Mouse (Mus musculus) lung, postnatal 14 days (tissue): Measurements from ENCODE around the gene Spindoc.

Source experiments
- DNase-seq: peaks from one replicate; pipeline ENCODE4 v3.0.0; 2021

Gene Spindoc

DNA sequence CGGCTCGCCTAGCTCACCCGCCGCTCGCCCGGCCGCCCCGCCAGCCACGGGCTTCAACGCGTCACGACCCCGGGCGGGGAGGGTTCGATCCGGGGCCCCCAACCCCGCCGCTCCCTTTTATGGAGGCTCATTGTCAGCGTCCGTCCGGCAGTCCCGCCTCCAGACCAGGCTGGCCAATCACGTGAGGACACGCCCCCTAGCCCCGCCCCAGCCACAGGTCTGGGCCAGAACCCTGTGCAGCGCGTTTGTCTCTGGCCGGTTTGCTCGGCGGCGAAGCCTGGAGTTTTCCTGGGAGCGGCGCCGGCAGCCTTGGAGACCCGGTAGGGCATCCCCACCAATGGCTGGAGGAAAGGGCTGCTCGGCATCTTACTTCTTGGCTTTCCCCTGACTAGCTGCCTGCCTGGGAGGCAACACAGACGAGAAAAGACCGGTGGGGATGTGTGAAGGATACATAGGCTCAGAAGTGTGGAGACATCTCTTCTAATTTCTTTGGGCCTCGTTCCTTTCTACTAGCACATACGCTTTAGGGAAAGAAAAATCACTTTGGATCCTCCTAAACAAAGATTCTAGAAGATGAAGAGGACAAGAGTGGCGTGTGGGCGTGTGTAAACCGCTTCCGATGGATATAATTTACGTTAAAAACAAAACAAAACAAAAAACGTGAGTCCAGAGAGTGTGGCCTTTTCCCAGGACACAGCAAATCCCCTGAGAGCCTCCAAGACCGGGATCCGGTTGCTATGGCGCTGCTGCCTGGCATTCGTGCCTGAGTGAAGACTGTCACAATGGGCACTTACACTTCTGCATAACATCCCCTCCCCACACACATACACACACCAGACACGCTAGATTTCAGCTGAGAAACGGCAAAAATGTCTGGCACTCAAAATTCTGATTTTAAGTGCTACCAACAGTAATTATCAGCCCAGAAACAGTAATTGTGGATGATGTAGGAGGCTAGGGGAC, at the start of gene Spindoc:
Gene Spindoc, minus strand, starts transcription at position 92 of the 963 bp plus-strand sequence.
- DNase-seq = peak; percentile 99

DNA sequence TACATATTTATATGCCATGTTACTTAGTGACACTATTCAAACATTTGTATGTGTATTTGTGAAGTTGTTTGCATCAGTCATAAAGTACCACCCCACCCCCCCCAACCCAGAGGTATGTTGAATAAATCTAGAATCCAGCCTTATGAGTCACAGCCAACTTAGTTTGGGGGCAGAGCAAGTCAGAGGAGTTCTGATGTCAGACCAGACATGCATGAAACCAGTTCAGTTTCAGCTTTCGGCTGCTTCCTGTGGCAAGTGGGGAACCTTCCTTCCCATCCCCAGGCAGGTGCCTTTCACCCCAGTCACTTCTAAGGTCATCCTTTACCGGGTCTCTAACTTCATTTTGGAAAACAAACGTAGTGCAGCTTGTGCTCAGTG, 42.6 kb upstream of the Spindoc start:
- no peak for DNase-seq

DNA sequence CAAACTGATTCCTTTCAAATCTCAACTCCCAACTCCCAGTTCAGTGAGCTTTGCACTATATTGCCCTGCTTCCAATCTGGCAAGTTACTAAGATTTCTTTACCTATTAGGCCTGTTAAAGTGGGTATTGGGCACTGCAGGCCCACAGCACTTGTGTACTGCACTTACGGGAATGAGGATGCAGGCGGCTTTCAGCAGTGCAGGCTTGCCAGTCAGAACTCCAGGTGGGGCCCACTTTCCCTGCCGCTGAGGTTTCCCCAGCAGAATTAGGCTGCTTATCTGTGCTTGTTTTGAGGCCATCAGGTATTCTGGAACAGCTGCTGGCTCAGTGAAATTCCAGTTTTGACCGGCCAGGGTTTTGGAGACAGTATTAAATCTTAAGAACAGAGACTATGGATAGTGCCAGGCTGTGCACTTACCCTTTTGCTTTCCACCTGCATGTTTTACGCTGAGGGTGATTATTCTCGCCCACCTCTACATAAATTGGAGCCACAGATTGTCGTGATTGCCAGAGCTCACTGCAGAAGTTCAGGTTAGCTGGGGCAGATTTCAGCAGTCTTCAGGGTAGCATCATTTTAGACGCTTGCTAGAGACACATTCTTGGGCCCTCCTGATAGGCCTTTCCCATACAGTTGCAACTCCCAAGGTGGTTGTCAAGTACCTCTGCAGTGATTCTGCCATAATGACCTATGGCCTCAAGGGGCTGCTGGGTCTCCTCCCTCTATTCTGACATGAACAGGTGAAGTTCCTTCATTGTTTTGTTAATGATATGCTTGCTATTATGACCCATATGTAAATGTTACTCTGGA, 42.0 kb upstream of the Spindoc start:
- no peak for DNase-seq

DNA sequence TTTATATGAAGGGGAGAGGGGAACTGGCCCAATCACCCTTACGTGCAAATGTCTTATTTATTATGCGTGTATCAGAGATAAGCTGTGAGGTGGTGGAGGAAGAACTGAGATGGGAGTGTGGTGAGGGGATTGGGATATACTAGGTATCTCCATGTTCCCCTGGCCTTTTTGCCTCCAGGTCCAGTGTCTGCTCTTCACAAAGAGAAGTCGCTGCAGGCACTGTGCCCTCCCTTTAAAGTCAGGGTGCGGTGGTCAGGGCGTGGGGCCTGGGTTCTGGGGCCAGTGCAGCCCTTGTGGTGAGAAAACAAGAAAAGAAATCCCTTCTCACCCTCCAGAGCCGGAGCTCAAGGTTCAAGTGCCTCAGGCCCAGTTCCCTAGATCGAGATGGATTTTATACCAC, 41.3 kb upstream of the Spindoc start:
- DNase-seq = no peak

- no peak for DNase-seq
These were observed 40.8 kb upstream of the Spindoc start for GRCm38 (mm10) chr19:7423656-7424030.

GRCm38 (mm10) chr19:7423028-7423655, 40.3 kb upstream of the Spindoc start:
- peak; percentile 88 for DNase-seq

DNA sequence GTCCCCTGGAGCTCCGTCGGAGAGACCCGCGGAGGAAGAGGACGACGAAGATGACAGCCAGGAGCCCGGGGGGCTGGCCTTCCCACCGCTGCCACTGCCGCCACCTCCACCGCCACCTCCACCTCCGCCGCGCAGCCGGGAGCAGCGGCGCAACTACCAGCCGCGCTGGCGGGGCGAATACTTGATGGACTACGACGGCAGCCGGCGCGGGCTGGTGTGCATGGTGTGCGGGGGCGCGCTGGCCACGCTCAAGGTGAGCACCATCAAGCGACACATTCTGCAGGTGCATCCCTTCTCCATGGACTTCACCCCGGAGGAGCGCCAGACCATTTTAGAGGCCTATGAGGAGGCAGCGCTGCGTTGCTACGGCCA, 39.8 kb upstream of the Spindoc start:
- DNase-seq = no peak

- DNase-seq = peak; percentile 63
These were observed 39.1 kb upstream of the Spindoc start for GRCm38 (mm10) chr19:7421602-7422591.

GRCm38 (mm10) chr19:7420841-7421601, 38.2 kb upstream of the Spindoc start:
- DNase-seq = no peak

GRCm38 (mm10) chr19:7420108-7420507, 37.3 kb upstream of the Spindoc start:
- no peak for DNase-seq

DNA sequence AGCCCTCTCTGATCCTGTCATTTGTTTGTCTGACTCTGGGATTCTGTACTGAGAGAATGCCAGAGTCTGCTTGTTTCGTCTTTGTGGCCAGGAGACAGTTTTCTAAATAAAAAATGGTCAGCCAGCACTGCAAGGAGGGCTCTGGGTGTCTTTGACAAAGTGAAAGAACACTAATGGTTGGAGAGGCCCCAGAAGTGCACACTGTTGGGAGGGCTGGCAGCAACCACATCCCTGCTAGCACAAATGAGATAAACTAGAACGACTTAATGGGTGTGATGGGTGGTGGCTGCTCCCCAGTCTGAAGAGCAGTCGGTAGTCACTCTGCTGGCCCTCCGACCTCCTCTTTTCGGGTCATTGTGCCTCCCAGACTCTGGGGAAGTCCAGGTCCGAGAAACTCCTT, 36.3 kb upstream of the Spindoc start:
- no peak for DNase-seq

DNA sequence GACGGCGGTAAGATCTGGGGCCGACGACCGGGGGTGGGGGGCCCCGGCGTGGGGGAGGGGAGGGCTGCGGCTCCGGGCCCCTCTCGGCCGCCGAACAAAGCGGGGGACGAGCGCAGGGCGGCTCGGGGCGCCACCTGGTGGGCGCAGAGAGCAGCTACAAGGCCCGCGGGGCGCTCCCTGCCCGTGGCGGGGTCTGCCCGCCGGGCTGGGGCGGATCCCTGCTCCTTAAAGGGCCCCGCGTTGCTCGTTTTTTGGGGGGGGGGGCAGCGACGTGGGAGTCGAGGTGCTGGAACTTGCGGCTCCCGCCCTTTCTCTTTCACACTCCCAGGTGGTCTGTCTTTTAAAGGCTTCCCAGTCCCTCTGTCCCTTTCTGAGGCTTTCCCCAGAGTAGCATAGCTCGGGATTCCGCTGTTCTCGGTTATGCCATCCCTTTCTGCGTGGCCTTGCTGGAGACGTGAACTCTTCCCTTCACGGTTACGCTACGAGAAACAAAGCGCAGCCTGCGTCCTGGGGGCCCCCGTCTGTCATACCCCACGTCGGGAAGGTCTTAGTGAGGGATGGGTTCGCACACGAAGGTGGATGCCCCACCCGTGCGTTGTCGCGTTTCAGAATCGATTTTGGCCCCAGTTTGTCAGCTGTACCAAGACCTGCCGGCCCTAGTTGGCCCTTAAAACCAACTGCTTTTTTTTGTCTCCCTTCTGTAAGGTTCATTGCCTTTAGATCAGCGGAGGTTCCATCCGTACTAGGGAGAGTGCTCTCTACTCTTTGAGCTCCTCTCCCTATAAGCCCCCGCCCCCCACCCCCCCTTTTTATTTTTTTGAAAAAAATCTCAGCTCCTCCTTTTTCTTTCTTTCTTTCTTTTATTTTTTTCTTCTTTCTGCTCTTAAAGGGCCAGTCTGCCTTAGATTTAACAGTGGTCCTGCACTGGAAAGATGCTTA, 35.4 kb upstream of the Spindoc start:
- peak; percentile 87 for DNase-seq

- peak; percentile 80 for DNase-seq
These were observed 34.3 kb upstream of the Spindoc start, which contains the start of gene 2700081O15Rik for GRCm38 (mm10) chr19:7416834-7417735. Gene 2700081O15Rik, plus strand, starts transcription at chr19:7417625.

DNA sequence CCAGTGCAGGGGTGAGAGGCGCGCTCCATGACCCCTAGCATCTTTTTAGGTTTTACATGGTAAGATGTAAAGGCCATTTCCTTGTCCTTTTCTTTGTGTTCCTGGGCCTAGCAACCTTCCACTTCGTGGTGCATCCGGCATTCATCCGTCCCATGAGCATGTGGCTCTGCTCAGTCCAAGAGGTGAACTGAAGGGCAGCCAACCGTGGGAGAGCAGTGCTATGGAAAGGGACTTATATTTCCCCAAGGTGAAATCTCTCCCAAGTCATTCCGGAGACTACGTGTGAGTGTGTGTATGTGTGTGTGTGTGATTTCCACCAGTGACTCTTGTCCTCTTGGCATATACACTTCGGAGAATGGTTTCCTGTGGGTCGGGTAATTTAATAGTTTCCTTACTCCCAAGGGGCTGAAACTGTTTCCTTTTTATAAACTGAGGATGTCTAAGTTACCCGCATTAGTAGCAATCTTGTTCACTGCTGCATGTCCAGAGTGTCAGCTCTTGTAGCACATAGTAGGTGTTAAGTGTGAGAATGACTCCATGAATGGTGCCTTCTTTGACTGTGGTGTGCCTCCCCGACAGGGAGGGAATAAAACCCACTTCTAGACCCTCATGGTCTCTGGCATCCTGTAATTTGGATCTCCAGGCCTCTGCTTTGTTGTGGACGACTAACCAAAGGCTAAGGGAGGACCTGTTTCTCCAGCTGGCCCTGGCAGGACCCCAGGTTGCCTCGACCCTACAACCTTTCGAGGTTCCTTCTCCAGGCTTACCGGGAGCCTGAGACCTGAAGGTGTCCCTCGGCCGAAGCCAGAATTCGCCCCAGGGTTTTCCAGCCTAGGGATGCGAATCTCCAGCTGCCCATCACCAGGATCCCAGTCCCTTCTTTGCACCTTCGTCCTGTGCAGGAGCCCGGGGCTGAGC, 33.4 kb upstream of the Spindoc start:
- no peak for DNase-seq

GRCm38 (mm10) chr19:7412361-7412760, 29.6 kb upstream of the Spindoc start:
- DNase-seq = no peak

GRCm38 (mm10) chr19:7404623-7405229, 21.9 kb upstream of the Spindoc start:
- DNase-seq = no peak

- DNase-seq = peak; percentile 42
These were observed 17.8 kb upstream of the Spindoc start for GRCm38 (mm10) chr19:7400635-7401034.
